Mouse (Mus musculus) left cerebral cortex, adult 18-20 months (tissue): ENCODE measurements around the gene Arl5a. TPM values are rescaled to one million over a fixed set of nuclear protein-coding genes. Genes with fewer than 3 reads are reported as not detected.

Experiments
- DNase-seq, 2 experiments: peaks; one replicate each; pipeline ENCODE4 v3.0.0; 2021 to 2022; ENCODE audit warnings: low spot score in 2 of 2, mixed read lengths in 1 of 2
- long read RNA-seq, 2 experiments: library from polyadenylated mRNA; stranded (forward); transcript quantifications; one replicate each; pipeline ENCODE4 v2.0.0; 2021
- total RNA-seq, 2 experiments: library from RNA; stranded (reverse); gene quantifications; 2 replicates each; pipeline ENCODE4 v1.2.3; 2021

Gene Arl5a
- total RNA-seq, result 10 to 100 TPM; 62.6 to 69.2 TPM
- long read RNA-seq, experiment 1, full-length matches to known transcripts, result 64 of 73 reads
- long read RNA-seq, experiment 1, partial matches to known transcripts, result 0 of 73 reads
- long read RNA-seq, experiment 1, other reads (novel, unspliced or antisense), result 9 of 73 reads
- long read RNA-seq, experiment 2, full-length matches to known transcripts, result 32 of 46 reads
- long read RNA-seq, experiment 2, partial matches to known transcripts, result 0 of 46 reads
- long read RNA-seq, experiment 2, other reads (novel, unspliced or antisense), result 14 of 46 reads

DNA sequence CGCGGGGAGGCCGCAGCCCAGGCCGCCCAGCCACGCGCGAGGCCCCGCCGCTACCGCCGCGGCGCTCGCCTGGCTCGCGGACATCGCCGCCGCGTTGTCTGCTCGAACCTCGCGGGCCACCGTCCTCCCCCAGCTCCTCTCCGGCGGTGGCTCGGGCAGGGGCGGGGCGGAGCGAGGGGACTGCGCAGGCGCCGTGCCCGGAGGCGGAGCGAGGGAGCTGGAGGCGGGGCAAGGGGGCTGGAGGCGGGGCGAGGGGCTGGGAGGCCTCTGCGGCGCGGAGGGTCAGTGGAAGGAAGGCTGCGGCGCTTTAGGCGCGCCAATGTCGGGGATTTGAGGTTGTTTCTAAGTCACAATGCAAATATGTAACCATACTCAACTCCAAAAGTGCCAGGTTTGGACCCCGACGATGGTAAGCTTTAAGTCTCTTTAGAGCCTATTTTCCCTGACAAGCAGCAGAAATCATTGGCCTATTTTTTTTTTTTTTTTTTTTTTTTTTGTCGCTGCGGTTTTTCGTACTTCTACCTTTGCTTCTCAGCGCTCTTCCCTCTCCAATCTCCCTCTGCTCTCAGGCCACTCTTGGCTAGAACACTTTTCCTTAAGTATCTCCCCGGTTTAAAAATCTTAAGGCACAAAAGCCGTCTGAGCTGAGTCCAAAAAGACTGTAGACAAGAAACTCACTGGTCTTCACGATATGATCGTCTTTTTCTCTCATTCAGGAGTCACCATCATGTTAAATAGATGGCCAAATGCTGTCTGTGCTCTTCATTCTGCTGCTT lies at the start of gene Arl5a:
Arl5a (minus strand) TSS at position 155 of the 776 bp plus-strand sequence.
- peak; percentile 97 to 99 for DNase-seq

DNA sequence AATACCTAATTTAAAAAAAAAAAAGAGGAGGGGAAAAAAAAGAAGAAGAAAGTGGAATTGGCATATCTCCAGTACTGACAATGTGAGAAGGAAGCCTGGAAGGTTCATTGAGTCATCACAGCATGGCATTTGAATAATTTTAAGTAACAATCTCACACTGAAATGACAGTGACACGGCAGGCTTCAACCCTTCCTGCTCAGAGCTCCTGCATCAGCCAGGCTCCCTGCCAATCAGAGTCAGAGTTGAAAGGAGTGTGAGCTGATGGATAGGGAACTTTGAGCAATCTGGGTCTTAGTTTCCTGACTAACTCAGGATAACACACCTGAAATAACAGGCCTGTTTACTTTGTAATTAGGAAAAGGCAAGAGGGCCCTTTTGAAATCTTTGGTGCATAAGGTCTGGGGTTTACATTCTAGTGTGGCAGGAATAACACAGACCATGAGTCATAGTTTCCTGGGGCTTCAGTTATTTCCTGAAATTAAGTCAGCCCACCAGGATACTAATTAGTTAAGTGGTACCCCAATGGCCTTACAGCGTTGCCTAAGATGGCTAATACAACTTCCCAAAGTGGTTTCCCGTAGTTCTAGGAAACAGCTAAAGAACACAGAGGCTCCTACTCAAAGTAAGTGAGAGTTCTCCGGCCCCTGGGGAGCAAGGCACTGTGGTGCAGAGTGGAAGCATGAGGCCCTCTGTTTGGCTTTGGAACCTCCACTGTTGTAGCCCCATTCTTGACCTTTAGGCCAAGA lies 47.0 kb upstream of the Arl5a start:
- DNase-seq, result no peak

DNA sequence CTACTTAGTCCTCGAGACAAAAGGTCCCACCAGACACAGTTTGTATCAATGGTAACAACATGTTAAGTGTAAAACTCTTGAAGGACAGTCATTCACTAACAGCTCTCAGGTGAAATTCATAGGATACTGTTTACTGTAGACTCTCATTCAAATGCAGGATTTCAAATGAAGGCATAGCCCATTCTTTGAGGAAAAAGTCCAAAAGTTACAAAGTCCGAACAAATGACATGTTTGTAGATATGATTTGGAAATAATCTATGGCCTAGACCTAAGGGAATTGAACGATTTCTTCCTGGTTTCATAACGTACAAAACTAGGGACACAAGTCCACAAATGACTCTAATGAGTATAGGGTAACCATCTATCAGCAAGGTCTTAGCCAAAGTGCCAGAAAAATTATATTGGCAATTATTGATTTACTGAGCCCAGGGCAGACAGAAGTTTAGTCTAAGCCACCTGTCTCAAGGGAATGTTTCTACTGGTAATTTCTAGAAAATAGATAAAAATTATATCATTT lies 45.4 kb upstream of the Arl5a start:
- no peak for DNase-seq

DNA sequence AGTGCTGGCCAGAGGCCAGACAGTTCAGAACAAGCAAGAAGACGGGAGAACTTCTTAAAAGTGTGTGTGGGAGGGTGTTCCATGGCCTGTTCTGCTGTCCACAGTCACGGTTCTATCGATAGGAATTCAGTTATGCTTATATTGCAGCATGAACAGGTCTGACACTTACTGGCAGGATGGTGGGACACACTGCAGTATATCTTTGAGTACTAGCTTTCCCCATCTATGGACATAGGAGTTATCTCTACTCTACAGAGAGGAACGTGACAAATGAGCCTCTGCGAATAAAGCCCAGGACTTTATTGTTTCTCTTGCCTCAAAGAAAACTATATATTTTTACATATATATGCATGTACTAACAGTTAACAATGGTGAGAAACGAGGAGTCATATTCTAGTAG lies 42.9 kb upstream of the Arl5a start:
- DNase-seq, result no peak

DNA sequence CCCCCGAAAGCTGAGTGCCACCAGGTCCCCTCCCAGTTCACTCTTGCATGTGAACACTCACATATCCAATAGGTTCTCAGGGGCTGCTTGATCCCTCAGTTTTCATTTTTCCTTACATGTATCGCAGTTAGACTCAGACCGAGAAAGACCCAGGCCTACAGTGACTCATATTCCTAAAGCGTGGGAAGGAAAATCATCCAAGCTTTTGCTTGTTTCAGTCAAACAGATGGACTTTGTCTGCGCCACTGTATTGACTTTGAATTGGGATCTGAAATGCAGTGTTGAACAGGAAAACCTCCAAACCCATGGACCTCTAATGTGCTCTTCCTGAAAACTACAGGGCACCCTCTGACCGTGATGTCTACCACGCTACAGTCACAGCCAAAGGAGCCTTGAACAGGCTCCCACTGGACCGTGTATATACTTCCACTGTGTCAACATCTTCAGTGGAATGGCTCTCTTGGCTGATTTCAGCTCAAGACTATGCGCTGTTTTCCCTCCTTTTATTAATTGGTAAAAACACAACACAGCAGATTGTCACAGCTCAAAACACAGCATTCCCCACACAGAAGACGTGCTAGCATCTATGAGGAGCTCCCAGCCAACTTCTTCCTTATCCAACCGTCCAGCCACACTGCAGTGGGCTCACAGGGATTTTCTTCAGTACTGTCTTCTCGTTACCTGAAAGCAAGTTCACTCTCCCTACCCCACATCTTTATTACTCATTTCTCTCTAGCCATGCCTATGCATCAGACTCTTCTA lies 36.7 kb upstream of the Arl5a start:
- DNase-seq, result peak in 1 of 2 experiments; percentile 23

DNA sequence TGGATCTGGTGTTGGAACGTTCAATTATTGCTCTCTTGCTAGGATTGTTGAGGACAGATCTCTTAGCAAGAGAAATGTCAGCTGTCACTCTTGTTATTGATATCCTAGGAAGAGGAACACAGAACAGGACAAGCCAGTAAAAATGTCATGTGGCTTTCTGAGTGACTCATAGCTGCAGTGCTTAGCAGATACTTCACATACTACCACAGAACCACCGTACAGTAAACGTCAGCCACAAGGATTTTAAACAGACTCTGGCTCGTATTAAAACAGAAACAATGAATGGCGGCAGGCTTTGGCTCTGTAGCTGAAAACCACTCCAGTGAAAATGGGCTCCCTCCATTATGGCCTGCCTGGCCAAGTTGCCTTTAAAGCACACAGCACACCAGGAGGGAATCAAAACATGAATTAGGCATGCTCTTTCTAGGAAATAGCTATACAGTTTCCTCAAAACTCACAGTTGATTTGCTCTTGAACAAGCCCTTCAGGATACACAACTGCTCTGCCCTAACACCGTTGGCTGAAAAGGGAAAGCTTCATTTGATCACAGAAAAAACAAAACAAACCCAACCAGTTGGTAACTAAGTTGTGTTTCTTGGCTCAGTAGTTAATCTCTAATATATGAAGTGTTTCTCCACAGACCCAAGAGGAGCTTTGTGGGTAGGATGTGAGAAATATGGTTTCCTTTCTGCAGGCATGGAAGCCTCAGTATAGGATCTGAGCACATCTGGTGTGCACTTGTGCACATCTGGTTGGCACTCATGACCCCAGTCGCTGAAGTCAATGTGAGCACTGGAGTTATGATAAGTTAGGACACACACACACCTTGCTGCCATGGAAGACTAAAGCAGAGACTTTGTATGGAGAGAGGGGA lies 31.1 kb upstream of the Arl5a start:
- DNase-seq, result no peak

DNA sequence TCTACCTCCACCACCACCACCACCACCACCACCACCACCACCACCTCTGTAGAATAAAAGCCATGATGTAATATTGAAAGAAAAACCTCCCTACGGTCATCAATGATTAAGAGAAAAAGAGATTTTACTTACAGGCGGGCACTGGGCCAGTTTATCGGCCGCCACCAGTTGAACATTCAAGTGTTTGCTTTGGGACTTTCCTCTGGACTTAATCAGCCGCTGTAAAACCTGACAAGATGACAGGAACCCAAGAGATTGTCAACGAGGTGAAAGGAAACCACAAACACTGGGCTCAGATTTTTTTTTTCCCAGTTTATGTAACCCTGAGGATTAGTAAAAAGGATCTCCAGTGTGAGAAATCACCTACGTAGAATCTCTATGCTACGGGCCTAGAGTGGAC lies 25.1 kb upstream of the Arl5a start:
- no peak for DNase-seq

DNA sequence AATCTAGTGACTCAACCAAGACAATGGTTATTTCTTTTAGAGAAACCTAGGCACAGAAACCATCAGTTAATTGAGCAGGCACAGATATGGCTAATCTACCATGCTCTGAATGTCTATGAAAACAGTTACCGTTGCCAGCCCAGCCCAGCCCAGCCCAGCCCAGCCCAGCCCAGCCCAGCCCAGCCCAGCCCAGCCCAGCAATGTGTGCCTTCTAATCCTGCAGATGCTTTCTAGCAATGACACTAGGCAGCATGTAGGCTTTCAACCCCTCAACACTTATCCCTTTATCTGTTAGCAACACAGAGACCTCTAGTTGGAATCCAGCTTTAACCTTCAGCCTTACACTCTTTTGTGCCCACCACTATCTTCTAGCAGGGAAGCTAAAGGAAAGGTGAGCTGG lies 24.2 kb upstream of the Arl5a start:
- no peak for DNase-seq

DNA sequence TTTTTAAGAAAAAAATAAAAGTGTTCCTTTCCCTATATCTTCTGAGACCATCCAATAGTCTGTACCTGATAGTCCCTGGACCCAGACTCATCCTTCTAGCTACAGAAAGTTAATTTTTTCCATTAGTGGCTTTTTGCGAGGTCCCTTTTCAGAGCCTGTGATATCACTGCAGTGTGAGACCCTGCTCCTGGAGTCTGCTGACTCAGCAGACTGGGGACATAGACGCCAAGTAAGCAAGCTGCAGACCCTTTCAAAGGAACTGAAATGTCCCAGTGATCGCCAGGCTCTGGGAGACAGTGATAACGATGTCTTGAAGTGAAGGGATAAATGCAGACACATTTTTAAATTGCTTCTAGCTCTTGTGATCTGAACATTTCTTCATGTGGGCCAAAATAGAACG lies 21.9 kb upstream of the Arl5a start:
- DNase-seq, result no peak

DNA sequence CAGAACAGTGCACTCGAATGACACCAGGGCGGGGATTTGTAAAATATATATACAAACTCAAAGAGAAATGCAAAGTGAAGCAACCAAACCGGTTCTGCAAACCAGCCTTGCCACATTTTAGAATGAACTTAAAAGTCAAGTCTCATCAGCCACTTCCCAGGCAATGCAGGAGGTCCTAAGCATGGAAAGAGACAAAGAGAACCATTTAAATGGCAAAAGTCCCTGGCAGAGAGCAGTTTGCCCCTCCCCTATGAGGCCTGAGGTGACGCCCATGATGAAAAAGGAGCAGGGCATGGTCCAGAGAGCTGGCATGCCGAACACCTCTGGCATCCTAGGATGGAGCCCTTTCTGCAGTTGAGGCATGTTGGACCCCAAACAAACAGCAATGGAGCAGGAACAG lies 17.4 kb upstream of the Arl5a start:
- no peak for DNase-seq

DNA sequence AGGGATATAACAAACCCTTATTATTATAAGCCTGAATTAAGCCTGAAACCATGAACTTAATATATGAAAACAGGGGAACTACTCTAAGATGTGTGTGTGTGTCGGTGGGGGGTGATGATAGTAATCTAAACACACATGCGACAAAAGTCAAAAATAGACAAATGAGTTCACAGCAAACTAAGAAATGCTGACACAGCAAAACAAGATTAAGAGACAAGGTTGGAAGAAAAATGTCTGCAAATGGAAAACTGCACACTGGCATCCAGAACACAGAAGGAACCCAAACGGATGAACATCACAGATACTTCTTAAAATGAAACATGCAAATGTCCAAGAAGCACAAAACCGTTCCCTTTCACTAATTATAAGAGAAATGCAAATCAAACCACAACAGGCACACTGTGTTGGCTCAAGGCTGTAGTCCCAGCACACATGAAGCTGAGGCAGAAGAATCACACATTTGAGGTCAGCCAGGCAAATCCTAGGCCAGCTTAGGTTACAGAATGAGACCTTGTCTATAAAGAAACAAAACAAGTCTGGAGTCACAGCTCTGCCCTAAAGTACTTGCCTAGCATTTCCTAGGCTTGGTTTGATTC lies 15.8 kb upstream of the Arl5a start:
- DNase-seq, result no peak

DNA sequence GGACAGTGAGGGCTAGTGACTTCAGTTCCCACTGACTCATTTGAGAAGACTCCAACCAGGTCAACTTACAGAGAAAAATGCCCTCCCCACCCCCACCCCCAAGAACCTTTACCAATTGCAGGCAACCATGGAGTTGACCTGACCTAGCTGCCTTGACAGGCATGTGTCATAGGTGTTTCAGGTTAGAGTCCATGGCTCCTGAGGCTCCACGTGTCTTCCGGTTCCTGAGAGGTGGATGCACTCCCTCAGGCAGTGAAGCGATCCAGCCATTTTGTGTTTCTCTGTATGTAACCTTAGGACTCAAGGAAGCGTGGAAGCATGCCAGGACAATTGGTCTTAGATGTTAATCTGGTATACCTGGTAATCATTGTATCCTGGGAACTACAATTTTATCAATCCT lies 13.7 kb upstream of the Arl5a start:
- no peak for DNase-seq

DNA sequence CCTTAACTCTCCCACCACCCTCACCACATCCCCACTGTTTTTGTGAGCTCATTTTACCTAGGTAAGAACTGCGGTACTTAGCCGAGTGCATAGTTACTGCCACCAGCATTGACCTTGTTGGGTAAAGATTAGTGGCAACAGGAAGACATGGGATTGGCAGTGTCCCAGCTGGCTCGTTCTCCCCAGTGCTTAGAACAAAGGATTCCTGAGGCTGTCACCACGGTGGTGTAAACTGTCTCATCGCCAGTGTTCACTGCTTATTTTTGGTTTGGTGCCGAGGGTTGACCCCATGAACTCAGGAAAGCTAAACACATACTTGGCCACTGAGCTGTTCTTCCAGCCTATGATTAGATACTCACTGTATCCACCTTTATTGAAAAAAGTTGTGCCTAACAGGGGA lies 13.3 kb upstream of the Arl5a start:
- no peak for DNase-seq

DNA sequence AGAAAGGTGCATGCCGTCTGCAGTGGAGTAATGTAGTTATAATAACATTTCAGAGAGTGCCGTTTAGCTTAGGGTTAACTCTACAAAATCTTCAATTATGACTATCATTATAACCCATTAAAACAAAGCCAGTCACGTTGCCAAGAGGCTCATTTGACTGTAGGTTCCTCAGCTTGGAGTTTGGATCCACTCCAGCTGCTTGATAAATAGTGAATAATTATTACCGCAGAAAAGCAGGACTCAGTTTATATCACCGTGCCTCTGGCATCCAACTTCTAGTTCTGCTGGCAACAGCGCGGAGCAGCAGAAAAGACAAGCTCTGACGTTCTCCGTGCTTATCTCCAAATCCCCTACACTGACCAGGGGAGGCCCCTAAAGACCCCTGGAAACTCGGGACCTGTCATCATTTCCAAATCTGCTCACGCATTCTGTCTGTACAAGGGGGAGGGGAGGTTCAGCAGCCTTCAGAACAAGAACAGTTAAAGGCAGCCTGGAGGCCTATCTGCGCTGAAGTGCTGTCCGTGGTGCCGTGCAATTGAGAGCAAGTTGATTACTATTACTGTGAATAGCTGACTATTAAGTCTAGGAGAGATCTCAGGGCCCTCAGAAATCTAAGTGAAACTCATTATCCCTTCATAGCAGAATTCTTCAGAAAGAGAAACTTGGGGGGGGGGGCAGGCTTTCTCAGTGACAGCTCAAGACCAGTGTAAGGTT lies 11.4 kb upstream of the Arl5a start:
- no peak for DNase-seq

DNA sequence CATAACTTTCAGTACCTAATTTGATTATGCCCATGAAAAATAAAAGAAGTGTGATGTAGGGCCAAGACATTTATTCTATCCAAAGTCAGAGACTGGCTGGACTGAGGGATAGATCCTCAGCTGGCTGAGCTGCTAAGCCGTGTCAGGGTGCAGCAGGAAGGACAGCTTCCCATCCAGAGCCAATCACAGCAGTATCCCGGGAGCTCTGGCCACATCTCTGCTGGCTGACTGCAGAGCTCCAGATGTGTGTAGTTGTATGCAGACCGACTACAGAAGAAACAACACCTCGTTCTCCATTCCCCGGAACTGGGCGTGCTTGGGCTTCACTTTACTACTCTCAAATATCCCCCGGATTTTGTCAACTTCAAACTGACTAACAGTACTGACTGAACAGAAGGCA lies 8.7 kb upstream of the Arl5a start:
- no peak for DNase-seq

DNA sequence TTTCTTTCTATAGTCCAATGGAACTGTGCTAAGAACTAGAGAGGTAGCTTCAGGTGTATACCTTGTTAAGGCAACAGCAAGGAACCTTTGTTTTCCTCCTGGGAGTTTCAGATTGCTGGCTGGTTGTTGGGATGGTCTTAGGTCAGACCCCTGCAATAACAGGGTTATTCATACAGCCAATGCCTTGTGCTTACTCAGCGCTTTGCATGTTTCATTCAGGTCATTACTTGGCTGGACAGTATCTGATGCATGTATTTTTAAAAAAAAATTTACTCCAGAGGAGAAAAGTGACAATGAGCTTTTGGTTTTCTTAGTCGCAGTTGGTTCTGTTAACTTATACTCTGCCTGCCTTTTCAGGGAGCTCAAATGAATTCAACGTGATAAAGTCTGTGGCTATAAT lies 2.7 kb upstream of the Arl5a start:
- no peak for DNase-seq

DNA sequence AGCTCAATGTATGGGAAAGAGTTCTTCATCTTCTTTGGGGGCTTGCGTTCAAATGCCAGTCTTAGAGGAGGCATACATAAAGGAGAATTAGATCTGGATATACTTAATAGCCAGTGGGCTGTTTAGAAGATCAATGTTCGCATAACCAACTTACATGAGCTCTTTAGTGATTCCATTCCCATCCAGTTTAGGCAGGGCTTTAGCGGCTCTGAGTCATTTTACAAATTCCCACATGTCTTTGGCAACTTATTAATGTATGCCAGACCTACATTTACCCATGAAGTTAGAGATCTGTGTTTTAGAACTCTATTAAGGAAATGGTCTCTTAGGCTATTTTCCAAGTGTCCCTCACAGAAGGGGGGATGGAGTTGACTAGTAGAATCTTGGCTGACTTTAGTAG lies 1.3 kb upstream of the Arl5a start:
- DNase-seq, result no peak

DNA sequence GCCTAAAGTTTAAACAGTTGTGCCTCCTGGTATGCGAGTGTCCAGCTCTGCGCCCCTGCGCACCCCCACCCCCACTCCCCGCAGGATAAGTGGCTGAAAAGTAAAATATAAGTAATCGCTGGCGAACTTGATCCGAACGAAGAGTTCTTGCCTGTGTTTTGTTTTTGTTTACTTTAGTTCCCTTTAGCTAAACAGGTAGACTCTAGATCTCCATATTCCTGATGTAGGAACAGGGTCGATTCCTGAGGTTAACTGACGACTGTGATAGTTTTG lies 758 bp upstream of the Arl5a start:
- DNase-seq, result no peak

DNA sequence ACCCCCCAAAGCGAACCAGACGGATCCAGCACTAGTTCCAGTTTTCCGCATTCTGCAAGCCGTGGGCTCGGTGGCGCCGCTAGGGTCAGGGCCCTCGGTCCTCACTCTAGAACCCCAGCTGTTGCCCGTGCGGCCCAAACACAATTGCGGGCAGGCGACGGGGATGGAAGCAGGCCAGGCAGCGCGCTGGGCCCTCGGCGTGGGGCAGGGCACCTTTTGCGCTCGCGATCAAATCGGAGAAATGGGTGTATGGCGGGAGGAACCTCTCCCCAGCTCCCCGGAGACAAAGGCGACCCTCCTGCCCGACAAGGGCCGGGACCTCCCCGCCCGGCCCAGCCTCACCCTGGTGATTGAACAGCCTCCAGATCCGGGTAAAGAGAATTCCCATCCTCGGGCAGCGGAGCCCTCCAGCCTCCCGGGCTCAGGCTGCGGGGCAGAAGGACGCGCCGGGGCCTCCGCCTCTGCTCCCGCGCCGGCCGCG lies 413 bp downstream of the Arl5a start:
- peak in 1 of 2 experiments; percentile 31 for DNase-seq
